Mouse (Mus musculus) embryonic facial prominence, embryonic 12.5 days (tissue): ENCODE results near the gene Vav1. TPM values are rescaled to one million over a fixed set of nuclear protein-coding genes. Genes with fewer than 3 reads are reported as not detected.
A peak's percentile ranks its signal among the peaks of the same experiment; 100 is the strongest.

ENCODE experiments used
- ATAC-seq: fragments of 200-750 bp; cut with Nextera tagmentation; 2 replicates; pipeline ENCODE4 v1.8.0; 2017; ENCODE audit not compliant: insufficient number of reproducible peaks, insufficient read depth, low FRiP score, low TSS enrichment
- H3K27ac ChIP-seq: fragments of 300-500 bp; sonication (generic); 2 replicates; pipeline ENCODE4 v1.5.1; 2016; ENCODE audit warnings: mild to moderate bottlenecking
- H3K27me3 ChIP-seq: fragments of 300-500 bp; sonication (generic); 2 replicates; pipeline ENCODE4 v1.6.1; 2016; ENCODE audit warnings: mild to moderate bottlenecking, moderate library complexity
- H3K36me3 ChIP-seq: fragments of 300-500 bp; sonication (generic); 2 replicates; pipeline ENCODE4 v1.6.1; 2016; ENCODE audit warnings: mild to moderate bottlenecking
- H3K4me1 ChIP-seq: fragments of 300-500 bp; sonication (generic); 2 replicates; pipeline ENCODE4 v1.6.1; 2016
- H3K4me2 ChIP-seq: fragments of 300-500 bp; sonication (generic); replicated peaks from 2 replicates; pipeline ENCODE4 v1.6.1; 2016; ENCODE audit warnings: mild to moderate bottlenecking, moderate library complexity
- H3K4me3 ChIP-seq: fragments of 300-500 bp; sonication (generic); 2 replicates; pipeline ENCODE4 v1.5.1; 2016; ENCODE audit warnings: mild to moderate bottlenecking
- H3K9ac ChIP-seq: fragments of 300-500 bp; sonication (generic); 2 replicates; pipeline ENCODE4 v1.6.1; 2016; ENCODE audit warnings: mild to moderate bottlenecking, moderate library complexity
- H3K9me3 ChIP-seq: fragments of 300-500 bp; sonication (generic); 2 replicates; pipeline ENCODE4 v1.6.1; 2016; ENCODE audit warnings: mild to moderate bottlenecking, moderate library complexity
- WGBS: fragments of 180-500 bp; shearing (Covaris S2); methylation state at CpG from one replicate; pipeline ENCODE4 v1.1.7; 2016; 5-methylcytosine and 5-hydroxymethylcytosine counted together
- polyA plus RNA-seq: library from polyadenylated mRNA; unstranded; fragments of >200 nt; fragmentation: Nextera tagmentation; extraction: Ambion mirVana; gene quantifications from 2 replicates; pipeline ENCODE4 v1.2.1, GENCODE M21; 2016

Vav1 gene
- polyA plus RNA-seq, 1 experiment from 2014 or later, result 2.1 TPM

DNA sequence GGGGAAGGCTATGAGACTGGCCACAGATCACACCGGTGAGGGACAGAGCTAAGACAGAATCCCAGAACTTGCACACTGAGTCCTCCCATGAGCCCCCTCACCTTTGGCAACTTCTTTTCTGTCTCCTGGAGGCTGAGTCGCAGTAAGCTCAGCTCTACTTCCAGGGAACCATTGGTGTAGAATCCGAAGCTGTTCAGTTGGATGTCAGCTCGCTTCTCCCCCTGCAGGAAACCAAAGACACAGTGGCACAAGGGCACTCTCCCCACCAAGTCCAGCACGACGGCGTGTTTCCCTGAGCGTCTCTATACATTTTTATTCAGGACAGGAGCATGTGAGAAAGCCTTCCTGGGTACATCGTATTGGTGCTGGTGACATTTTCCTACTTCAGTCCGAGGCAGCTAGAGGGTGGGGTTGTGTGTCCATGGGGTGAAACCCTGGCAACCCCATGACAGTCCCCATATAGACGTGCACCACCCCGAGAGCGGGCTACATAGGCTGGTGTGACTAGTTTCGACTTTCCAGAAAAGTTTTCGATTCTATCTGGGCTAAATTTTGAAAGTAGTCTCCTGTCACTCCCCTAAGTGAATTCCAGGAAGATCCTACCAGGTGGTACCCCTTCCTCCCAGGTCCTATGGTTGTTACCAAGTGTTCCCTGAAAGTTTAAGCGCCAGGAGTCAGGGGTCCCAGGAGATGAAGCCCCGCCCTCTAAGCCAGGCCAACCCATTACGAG lies 32.1 kb upstream of the Vav1 start:
- peak overlapping the region; percentile 60 for H3K4me3 ChIP-seq
- H3K4me1 ChIP-seq, result peaks cover 24% of the 10 kb centered on the region
- 0 out of 2 replicates have a peak, but pooled peaks cover 1% of the 10 kb centered on the region for H3K9me3 ChIP-seq
- peak overlapping the region; percentile 68 for H3K9ac ChIP-seq
- H3K27ac ChIP-seq, result peak overlapping the region; percentile 94
- whole genome bisulfite sequencing, result 5% methylated on average over 18 of the region's 18 CpGs
- H3K4me2 ChIP-seq, result peak overlapping the region; percentile 81
- no peaks in the 10 kb centered on the region for H3K27me3 ChIP-seq
- ATAC-seq, result no peak; the same call in 1 of the 2 replicates
- peaks cover 17% of the 10 kb centered on the region for H3K36me3 ChIP-seq

GRCm38 (mm10) chr17:57247393-57248200 lies 31.3 kb upstream of the Vav1 start:
- Histone ChIP-seq H3K9ac (peak overlapping the region; percentile 68), H3K27me3 (no peaks in the 10 kb centered on the region), H3K36me3 (peaks cover 10% of the 10 kb centered on the region; the same call in 1 of the 2 replicates), H3K4me3 (peak overlapping the region; percentile 72), H3K9me3 (no peaks in the 10 kb centered on the region), H3K4me1 (peaks cover 24% of the 10 kb centered on the region), H3K4me2 (peak overlapping the region; percentile 93), H3K27ac (peak overlapping the region; percentile 94)
- peak; percentile 96 for ATAC-seq
- WGBS, result under 1% methylated on average over 46 of the region's 46 CpGs

GRCm38 (mm10) chr17:57248201-57248699 lies 30.6 kb upstream of the Vav1 start, which contains the start of gene Gpr108:
TSS of gene Gpr108 (minus strand) at chr17:57248446.
- Histone ChIP-seq H3K4me1 (peaks cover 24% of the 10 kb centered on the region), H3K27ac (peak within 1 kb of the TSS; percentile 94), H3K36me3 (0 out of 2 replicates have a peak, but pooled peaks cover 7% of the 10 kb centered on the region), H3K4me2 (peak within 1 kb of the TSS; percentile 93), H3K9me3 (no peaks in the 10 kb centered on the region), H3K9ac (peak within 1 kb of the TSS; percentile 68), H3K27me3 (no peaks in the 10 kb centered on the region), H3K4me3 (peak within 1 kb of the TSS; percentile 72)
- ATAC-seq, result peak; percentile 53
- under 1% methylated on average over 12 of the region's 12 CpGs for WGBS

DNA sequence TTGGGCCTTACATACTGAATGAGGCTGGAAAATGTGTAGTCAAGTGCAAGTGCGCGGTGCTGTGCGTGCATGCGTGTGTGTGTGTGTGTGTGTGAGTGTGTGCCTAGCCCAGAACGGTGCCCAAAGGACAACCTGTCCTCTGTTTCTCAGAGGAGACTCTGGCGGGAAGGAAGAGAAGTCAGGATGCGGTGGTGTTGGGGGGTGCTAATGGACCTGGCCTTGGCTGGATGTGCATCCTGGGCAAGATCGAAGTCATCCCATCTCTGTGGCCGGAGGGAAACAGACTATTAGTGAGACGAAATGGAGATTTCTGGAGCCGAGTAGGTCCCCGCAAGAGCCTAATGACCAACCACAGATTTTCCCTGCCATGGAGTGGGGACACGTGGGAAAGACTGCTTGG lies 30.1 kb upstream of the Vav1 start:
- H3K36me3 ChIP-seq, result peaks cover 12% of the 10 kb centered on the region; the same call in 1 of the 2 replicates
- peaks cover 24% of the 10 kb centered on the region for H3K4me1 ChIP-seq
- peak overlapping the region; percentile 72 for H3K4me3 ChIP-seq
- no peaks in the 10 kb centered on the region for H3K27me3 ChIP-seq
- H3K4me2 ChIP-seq, result peak overlapping the region; percentile 93
- peak overlapping the region; percentile 27 for H3K9ac ChIP-seq
- peak overlapping the region; percentile 91 for H3K27ac ChIP-seq
- no peak for ATAC-seq
- no peaks in the 10 kb centered on the region for H3K9me3 ChIP-seq
- 8% methylated on average over 13 of the region's 13 CpGs for WGBS

GRCm38 (mm10) chr17:57249186-57250181 lies 29.4 kb upstream of the Vav1 start, which contains the start of gene Trip10:
TSS of gene Trip10 (plus strand) at chr17:57249455.
- H3K36me3 ChIP-seq, result peaks cover 19% of the 10 kb centered on the region
- peak within 1 kb of the TSS; percentile 72 for H3K4me3 ChIP-seq
- peak within 1 kb of the TSS; percentile 93 for H3K4me2 ChIP-seq
- ATAC-seq, result peak; percentile 0; the same call in 1 of the 2 replicates
- peak within 1 kb of the TSS; percentile 91 for H3K27ac ChIP-seq
- no peaks in the 10 kb centered on the region for H3K27me3 ChIP-seq
- H3K9me3 ChIP-seq, result no peaks in the 10 kb centered on the region
- peaks cover 24% of the 10 kb centered on the region for H3K4me1 ChIP-seq
- WGBS, result under 1% methylated on average over 52 of the region's 52 CpGs
- H3K9ac ChIP-seq, result peak within 1 kb of the TSS; percentile 71

- Histone ChIP-seq H3K4me2 (peak overlapping the region; percentile 93), H3K9me3 (no peaks in the 10 kb centered on the region), H3K36me3 (peaks cover 26% of the 10 kb centered on the region), H3K4me1 (peaks cover 24% of the 10 kb centered on the region), H3K4me3 (peak overlapping the region; percentile 72), H3K9ac (peak overlapping the region; percentile 71), H3K27ac (no peak overlapping the region), H3K27me3 (no peaks in the 10 kb centered on the region)
- no peak for ATAC-seq
- 3% methylated on average over 33 of the region's 33 CpGs for WGBS
Observed at GRCm38 (mm10) chr17:57250461-57251160, 28.3 kb upstream of the Vav1 start.

DNA sequence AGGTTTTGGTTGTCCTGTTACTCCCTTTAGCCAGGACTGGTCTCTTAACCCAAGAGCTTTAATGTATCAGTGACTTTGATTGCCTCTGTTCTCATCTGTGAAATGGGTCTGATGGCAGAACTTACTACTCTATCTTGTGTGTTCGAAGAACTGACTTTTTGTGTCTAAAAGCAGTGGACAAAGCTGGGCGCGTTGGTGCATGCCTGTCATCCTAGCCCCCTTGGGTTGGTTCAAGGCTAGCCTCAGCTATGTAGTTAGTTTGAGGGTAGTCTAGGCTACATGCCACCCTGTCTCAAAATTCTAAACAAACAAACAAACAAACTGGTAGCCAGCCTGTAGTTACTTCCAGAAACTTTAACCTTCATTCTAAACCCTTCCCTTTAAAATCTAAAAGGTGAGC lies 27.5 kb upstream of the Vav1 start:
- peaks cover 20% of the 10 kb centered on the region for H3K4me1 ChIP-seq
- no peak overlapping the region for H3K4me2 ChIP-seq
- WGBS, result 97% methylated on average over 3 of the region's 3 CpGs
- ATAC-seq, result no peak
- no peak overlapping the region for H3K9ac ChIP-seq
- H3K4me3 ChIP-seq, result peak overlapping the region; percentile 72; the same call in 1 of the 2 replicates
- peaks cover 32% of the 10 kb centered on the region for H3K36me3 ChIP-seq
- H3K27me3 ChIP-seq, result no peaks in the 10 kb centered on the region
- H3K9me3 ChIP-seq, result no peaks in the 10 kb centered on the region
- no peak overlapping the region for H3K27ac ChIP-seq

DNA sequence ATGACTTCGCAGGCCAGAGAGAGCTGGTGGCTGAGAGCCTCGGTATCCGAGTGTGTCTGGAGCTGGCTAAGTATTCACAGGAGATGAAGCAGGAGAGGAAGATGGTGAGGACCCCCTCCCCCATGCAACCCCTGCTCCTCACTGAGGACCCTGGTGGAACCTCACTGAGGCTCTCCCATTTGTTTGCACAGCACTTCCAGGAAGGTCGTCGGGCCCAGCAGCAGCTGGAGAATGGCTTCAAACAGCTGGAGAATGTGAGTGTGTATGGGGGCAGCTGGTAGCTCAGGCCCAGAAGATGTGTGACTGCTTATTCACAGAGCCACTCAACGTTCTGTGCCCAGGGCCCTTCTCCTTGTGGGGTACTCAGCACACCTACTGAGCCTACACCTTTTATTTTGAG lies 25.6 kb upstream of the Vav1 start:
- Histone ChIP-seq H3K27me3 (no peaks in the 10 kb centered on the region), H3K36me3 (peaks cover 50% of the 10 kb centered on the region), H3K4me3 (no peak overlapping the region), H3K9me3 (no peaks in the 10 kb centered on the region), H3K4me2 (no peak overlapping the region), H3K27ac (no peak overlapping the region), H3K4me1 (peaks cover 16% of the 10 kb centered on the region; the same call in 1 of the 2 replicates), H3K9ac (no peak overlapping the region)
- no peak for ATAC-seq
- 76% methylated on average over 6 of the region's 6 CpGs for WGBS

- WGBS, result 93% methylated on average over 14 of the region's 14 CpGs
- no peak for ATAC-seq
Observed at GRCm38 (mm10) chr17:57255354-57255753, 23.5 kb upstream of the Vav1 start.

GRCm38 (mm10) chr17:57256921-57257485 lies 21.9 kb upstream of the Vav1 start:
- Histone ChIP-seq H3K9me3 (no peaks in the 10 kb centered on the region), H3K36me3 (peaks cover 80% of the 10 kb centered on the region), H3K27ac (no peak overlapping the region), H3K4me3 (no peak overlapping the region), H3K27me3 (no peaks in the 10 kb centered on the region), H3K4me2 (no peak overlapping the region), H3K4me1 (no peaks in the 10 kb centered on the region), H3K9ac (no peak overlapping the region)
- no peak for ATAC-seq
- 92% methylated on average over 22 of the region's 22 CpGs for WGBS

More at GRCm38 (mm10) chr17:57255354-57255753, 23.5 kb upstream of the Vav1 start:
- no peaks in the 10 kb centered on the region for H3K9me3 ChIP-seq
- no peak overlapping the region for H3K9ac ChIP-seq
- no peaks in the 10 kb centered on the region for H3K27me3 ChIP-seq
- H3K4me3 ChIP-seq, result no peak overlapping the region
- peaks cover 6% of the 10 kb centered on the region; the same call in 1 of the 2 replicates for H3K4me1 ChIP-seq
- no peak overlapping the region for H3K4me2 ChIP-seq
- H3K36me3 ChIP-seq, result peaks cover 66% of the 10 kb centered on the region
- no peak overlapping the region for H3K27ac ChIP-seq
